Mouse (Mus musculus): ENCODE measurements at regions not wholly inside any gene's neighbourhood (a gene's known extent, or its start where the extent isn't known, plus 50 kb on each side); places are given as distances from the start of the nearest gene placed in this dataset.

- Histone ChIP-seq H3K4me3 (ENCODE audit: low read length) (no peak overlapping the region), H3K4me2 (ENCODE audit: low read depth, low read length) (no peak overlapping the region), H3K27me3 (ENCODE audit: control insufficient read depth, insufficient read depth, low read depth, low read length) (no peaks in the 10 kb centered on the region), H3K27ac (ENCODE audit: low read length) (no peak overlapping the region), H3K36me3 (ENCODE audit: control insufficient read depth, insufficient read depth, low read length) (no peaks in the 10 kb centered on the region), H3K9me3 (ENCODE audit: control insufficient read depth, low read length) (no peaks in the 10 kb centered on the region), H3K4me1 (replicated peaks; ENCODE audit: control insufficient read depth, insufficient read depth, low read length) (no peaks in the 10 kb centered on the region), H3K9ac (ENCODE audit: low read length) (no peak overlapping the region)
- 58% methylated on average over 2 of the region's 2 CpGs for WGBS
- ATAC-seq (ENCODE audit: low read depth), result no peak
Observed at GRCm38 (mm10) chr1:193577821-193578220, 207.7 kb upstream of the Camk1g start.

GRCm38 (mm10) chr1:193575986-193576713 is 206.1 kb upstream of the Camk1g start:
- no peak overlapping the region for H3K4me3 ChIP-seq (ENCODE audit: low read length)
- no peaks in the 10 kb centered on the region for H3K27me3 ChIP-seq (ENCODE audit: control insufficient read depth, insufficient read depth, low read depth, low read length)
- H3K4me2 ChIP-seq (ENCODE audit: low read depth, low read length), result no peak overlapping the region
- peak; percentile 85 for ATAC-seq (ENCODE audit: low read depth)
- H3K9me3 ChIP-seq (ENCODE audit: control insufficient read depth, low read length), result no peaks in the 10 kb centered on the region
- WGBS, result 7% methylated on average over 12 of the region's 12 CpGs
- no peak overlapping the region for H3K27ac ChIP-seq (ENCODE audit: low read length)
- H3K4me1 ChIP-seq (replicated peaks; ENCODE audit: control insufficient read depth, insufficient read depth, low read length), result peaks cover 3% of the 10 kb centered on the region; the same call in 1 of the 2 replicates
- no peaks in the 10 kb centered on the region for H3K36me3 ChIP-seq (ENCODE audit: control insufficient read depth, insufficient read depth, low read length)
- no peak overlapping the region for H3K9ac ChIP-seq (ENCODE audit: low read length)

GRCm38 (mm10) chr1:193572827-193573226 is 202.7 kb upstream of the Camk1g start:
- Histone ChIP-seq H3K4me3 (ENCODE audit: low read length) (no peak overlapping the region), H3K9me3 (ENCODE audit: control insufficient read depth, low read length) (peaks cover 2% of the 10 kb centered on the region; the same call in 1 of the 2 replicates), H3K4me1 (replicated peaks; ENCODE audit: control insufficient read depth, insufficient read depth, low read length) (peaks cover 5% of the 10 kb centered on the region; the same call in 1 of the 2 replicates), H3K27ac (ENCODE audit: low read length) (no peak overlapping the region), H3K27me3 (ENCODE audit: control insufficient read depth, insufficient read depth, low read depth, low read length) (no peaks in the 10 kb centered on the region), H3K9ac (ENCODE audit: low read length) (no peak overlapping the region), H3K4me2 (ENCODE audit: low read depth, low read length) (no peak overlapping the region), H3K36me3 (ENCODE audit: control insufficient read depth, insufficient read depth, low read length) (no peaks in the 10 kb centered on the region)
- 68% methylated on average over 2 of the region's 2 CpGs for WGBS
- no peak for ATAC-seq (ENCODE audit: low read depth)

- Histone ChIP-seq H3K4me2 (ENCODE audit: low read depth, low read length) (no peak overlapping the region), H3K36me3 (ENCODE audit: control insufficient read depth, insufficient read depth, low read length) (no peaks in the 10 kb centered on the region), H3K4me3 (ENCODE audit: low read length) (no peak overlapping the region), H3K27ac (ENCODE audit: low read length) (no peak overlapping the region), H3K4me1 (replicated peaks; ENCODE audit: control insufficient read depth, insufficient read depth, low read length) (peaks cover 5% of the 10 kb centered on the region; the same call in 1 of the 2 replicates), H3K9me3 (ENCODE audit: control insufficient read depth, low read length) (peaks cover 2% of the 10 kb centered on the region; the same call in 1 of the 2 replicates), H3K9ac (ENCODE audit: low read length) (no peak overlapping the region), H3K27me3 (ENCODE audit: control insufficient read depth, insufficient read depth, low read depth, low read length) (no peaks in the 10 kb centered on the region)
- ATAC-seq (ENCODE audit: low read depth), result no peak
- 87% methylated on average over 3 of the region's 3 CpGs for WGBS
Observed at GRCm38 (mm10) chr1:193572411-193572810, 202.3 kb upstream of the Camk1g start.

- H3K9ac ChIP-seq (ENCODE audit: low read length), result no peak overlapping the region
- no peaks in the 10 kb centered on the region for H3K27me3 ChIP-seq (ENCODE audit: control insufficient read depth, insufficient read depth, low read depth, low read length)
- peaks cover 5% of the 10 kb centered on the region; the same call in 1 of the 2 replicates for H3K4me1 ChIP-seq (replicated peaks; ENCODE audit: control insufficient read depth, insufficient read depth, low read length)
- no peak overlapping the region for H3K27ac ChIP-seq (ENCODE audit: low read length)
- no peak overlapping the region for H3K4me3 ChIP-seq (ENCODE audit: low read length)
- no peak overlapping the region for H3K4me2 ChIP-seq (ENCODE audit: low read depth, low read length)
- ATAC-seq (ENCODE audit: low read depth), result no peak
- peaks cover 2% of the 10 kb centered on the region; the same call in 1 of the 2 replicates for H3K9me3 ChIP-seq (ENCODE audit: control insufficient read depth, low read length)
- H3K36me3 ChIP-seq (ENCODE audit: control insufficient read depth, insufficient read depth, low read length), result no peaks in the 10 kb centered on the region
Observed at GRCm38 (mm10) chr1:193571088-193571487, 201.0 kb upstream of the Camk1g start.

GRCm38 (mm10) chr1:193568586-193569174 is 198.6 kb upstream of the Camk1g start:
- no peak overlapping the region for H3K4me3 ChIP-seq (ENCODE audit: low read length)
- 0 out of 2 replicates have a peak, but pooled peaks have one; percentile 31 for ATAC-seq (ENCODE audit: low read depth)
- H3K4me2 ChIP-seq (ENCODE audit: low read depth, low read length), result no peak overlapping the region
- H3K9ac ChIP-seq (ENCODE audit: low read length), result no peak overlapping the region
- H3K36me3 ChIP-seq (ENCODE audit: control insufficient read depth, insufficient read depth, low read length), result no peaks in the 10 kb centered on the region
- no peaks in the 10 kb centered on the region for H3K27me3 ChIP-seq (ENCODE audit: control insufficient read depth, insufficient read depth, low read depth, low read length)
- WGBS, result 37% methylated on average over 4 of the region's 4 CpGs
- H3K4me1 ChIP-seq (replicated peaks; ENCODE audit: control insufficient read depth, insufficient read depth, low read length), result peaks cover 5% of the 10 kb centered on the region; the same call in 1 of the 2 replicates
- peaks cover 2% of the 10 kb centered on the region; the same call in 1 of the 2 replicates for H3K9me3 ChIP-seq (ENCODE audit: control insufficient read depth, low read length)
- H3K27ac ChIP-seq (ENCODE audit: low read length), result no peak overlapping the region

- Histone ChIP-seq H3K4me2 (ENCODE audit: low read depth, low read length) (no peak overlapping the region), H3K4me1 (replicated peaks; ENCODE audit: control insufficient read depth, insufficient read depth, low read length) (peaks cover 5% of the 10 kb centered on the region; the same call in 1 of the 2 replicates), H3K27me3 (ENCODE audit: control insufficient read depth, insufficient read depth, low read depth, low read length) (no peaks in the 10 kb centered on the region), H3K36me3 (ENCODE audit: control insufficient read depth, insufficient read depth, low read length) (no peaks in the 10 kb centered on the region), H3K27ac (ENCODE audit: low read length) (no peak overlapping the region), H3K9ac (ENCODE audit: low read length) (no peak overlapping the region), H3K4me3 (ENCODE audit: low read length) (no peak overlapping the region), H3K9me3 (ENCODE audit: control insufficient read depth, low read length) (peaks cover 2% of the 10 kb centered on the region; the same call in 1 of the 2 replicates)
- WGBS, result 51% methylated on average over 1 of the region's 1 CpGs
- no peak for ATAC-seq (ENCODE audit: low read depth)
Observed at GRCm38 (mm10) chr1:193567217-193567616, 197.1 kb upstream of the Camk1g start.

- ATAC-seq (ENCODE audit: low read depth), result peak; percentile 54
- Histone ChIP-seq H3K9ac (ENCODE audit: low read length) (no peak overlapping the region), H3K36me3 (ENCODE audit: control insufficient read depth, insufficient read depth, low read length) (no peaks in the 10 kb centered on the region), H3K27ac (ENCODE audit: low read length) (no peak overlapping the region), H3K4me1 (replicated peaks; ENCODE audit: control insufficient read depth, insufficient read depth, low read length) (peaks cover 2% of the 10 kb centered on the region; the same call in 1 of the 2 replicates), H3K4me2 (ENCODE audit: low read depth, low read length) (no peak overlapping the region), H3K27me3 (ENCODE audit: control insufficient read depth, insufficient read depth, low read depth, low read length) (no peaks in the 10 kb centered on the region), H3K9me3 (ENCODE audit: control insufficient read depth, low read length) (no peaks in the 10 kb centered on the region), H3K4me3 (ENCODE audit: low read length) (no peak overlapping the region)
- WGBS, result 52% methylated on average over 3 of the region's 3 CpGs
Observed at GRCm38 (mm10) chr1:193564225-193564624, 194.1 kb upstream of the Camk1g start.

- Histone ChIP-seq H3K9ac (ENCODE audit: low read length) (no peak overlapping the region), H3K27me3 (ENCODE audit: control insufficient read depth, insufficient read depth, low read depth, low read length) (no peaks in the 10 kb centered on the region), H3K4me3 (ENCODE audit: low read length) (no peak overlapping the region), H3K27ac (ENCODE audit: low read length) (no peak overlapping the region), H3K4me2 (ENCODE audit: low read depth, low read length) (no peak overlapping the region), H3K9me3 (ENCODE audit: control insufficient read depth, low read length) (no peaks in the 10 kb centered on the region), H3K36me3 (ENCODE audit: control insufficient read depth, insufficient read depth, low read length) (no peaks in the 10 kb centered on the region), H3K4me1 (replicated peaks; ENCODE audit: control insufficient read depth, insufficient read depth, low read length) (peaks cover 8% of the 10 kb centered on the region; the same call in 1 of the 2 replicates)
- WGBS, result 84% methylated on average over 2 of the region's 2 CpGs
- ATAC-seq (ENCODE audit: low read depth), result no peak
Observed at GRCm38 (mm10) chr1:193562242-193562641, 192.1 kb upstream of the Camk1g start.
